Mouse (Mus musculus) MEL (cell line): Measurements from ENCODE around the gene Pigk. TPM values are rescaled to one million over a fixed set of nuclear protein-coding genes. Genes with fewer than 3 reads are reported as not detected.
A peak's percentile ranks its signal among the peaks of the same experiment; 100 is the strongest.

Experiments used
- DNase-seq: peaks from one replicate; pipeline ENCODE4 v3.0.0; 2011; ENCODE audit warnings: low read depth, low spot score
- H3K27ac ChIP-seq: 2 replicates; pipeline ENCODE4 v1.5.1; 2012; ENCODE audit warnings: low read depth, mild to moderate bottlenecking, control low read depth, low read length, moderate library complexity; ENCODE audit not compliant: control insufficient read depth
- H3K27me3 ChIP-seq, 2 experiments: fragments of 150-350 bp in 1 of 2; sonication (generic) in 1 of 2; 2 replicates each; pipeline ENCODE4 v1.6.1; 2012; ENCODE audit warnings: low read length in 2 of 2, mild to moderate bottlenecking in 2 of 2, improper control_type of control experiment in 1 of 2, moderate library complexity in 1 of 2; ENCODE audit not compliant: insufficient read depth in 2 of 2, control insufficient read depth in 1 of 2
- H3K36me3 ChIP-seq, 2 experiments: 2 replicates each; pipeline ENCODE4 v1.6.1; 2012 to 2014; ENCODE audit warnings: low read length in 2 of 2, improper control_type of control experiment in 1 of 2, inconsistent platforms in 1 of 2, mild to moderate bottlenecking in 1 of 2; ENCODE audit not compliant: insufficient read depth in 2 of 2, control insufficient read depth in 1 of 2
- H3K4me1 ChIP-seq, 2 experiments: fragments of 150-350 bp in 1 of 2; sonication (generic) in 1 of 2; 2 replicates each; pipeline ENCODE4 v1.6.1; 2012; ENCODE audit warnings: low read length in 2 of 2, improper control_type of control experiment in 1 of 2, mild to moderate bottlenecking in 1 of 2; ENCODE audit not compliant: insufficient read depth in 2 of 2, control insufficient read depth in 1 of 2
- H3K4me3 ChIP-seq, 2 experiments: fragments of 150-350 bp in 1 of 2; sonication (generic) in 1 of 2; 2 replicates each; pipeline ENCODE4 v1.5.1; 2012; ENCODE audit warnings: low read depth in 2 of 2, low read length in 2 of 2, mild to moderate bottlenecking in 2 of 2, moderate library complexity in 2 of 2, control low read depth in 1 of 2, improper control_type of control experiment in 1 of 2; ENCODE audit not compliant: control insufficient read depth in 1 of 2, insufficient read depth in 1 of 2
- H3K79me2 ChIP-seq: 2 replicates; pipeline ENCODE4 v1.6.1; 2012; ENCODE audit warnings: mild to moderate bottlenecking, low read length, moderate library complexity; ENCODE audit not compliant: control insufficient read depth, poor library complexity, insufficient read depth
- H3K9ac ChIP-seq: 2 replicates; pipeline ENCODE4 v1.6.1; 2012; ENCODE audit warnings: low read depth, mild to moderate bottlenecking, control low read depth, low read length, moderate library complexity; ENCODE audit not compliant: control insufficient read depth, poor library complexity, severe bottlenecking
- H3K9me3 ChIP-seq: fragments of 150-350 bp; sonication (generic); replicated peaks from 2 replicates; pipeline ENCODE4 v1.6.1; 2012; ENCODE audit warnings: mild to moderate bottlenecking, low read length, improper control_type of control experiment, moderate library complexity; ENCODE audit not compliant: insufficient read depth
- CHD1 ChIP-seq: IDR thresholded peaks from 2 replicates; pipeline ENCODE4 v1.6.1; 2012; ENCODE audit warnings: low read depth, mild to moderate bottlenecking, inconsistent platforms, low read length, improper control_type of control experiment
- CHD2 ChIP-seq: IDR thresholded peaks from 2 replicates; pipeline ENCODE4 v1.6.1; 2011; ENCODE audit warnings: low read length, improper control_type of control experiment
- CTCF ChIP-seq, 3 experiments: IDR thresholded peaks in 2 of 3; conservative IDR thresholded peaks in 1 of 3; 2 replicates each; pipeline ENCODE4 v1.5.1; 2011 to 2012; ENCODE audit warnings: low read length in 3 of 3, low read depth in 2 of 3, mild to moderate bottlenecking in 2 of 3, improper control_type of control experiment in 1 of 3, inconsistent platforms in 1 of 3, mixed read lengths in 1 of 3, moderate library complexity in 1 of 3; ENCODE audit not compliant: control insufficient read depth in 1 of 3, insufficient read depth in 1 of 3, poor library complexity in 1 of 3, severe bottlenecking in 1 of 3
- E2F4 ChIP-seq: IDR thresholded peaks from 2 replicates; pipeline ENCODE4 v1.6.1; 2011; ENCODE audit warnings: low read depth, low read length, improper control_type of control experiment, borderline replicate concordance
- ELF1 ChIP-seq: IDR thresholded peaks from 2 replicates; pipeline ENCODE4 v1.6.1; 2014; ENCODE audit warnings: low read depth, mild to moderate bottlenecking, inconsistent platforms, low read length, improper control_type of control experiment, moderate library complexity
- GABPA ChIP-seq: IDR thresholded peaks from 2 replicates; pipeline ENCODE4 v1.6.1; 2012; ENCODE audit warnings: low read depth, mild to moderate bottlenecking, inconsistent platforms, low read length, improper control_type of control experiment, moderate library complexity
- GATA1 ChIP-seq: IDR thresholded peaks from 2 replicates; pipeline ENCODE4 v1.6.1; 2011; ENCODE audit warnings: low read depth, low read length, improper control_type of control experiment
- HCFC1 ChIP-seq: IDR thresholded peaks from 2 replicates; pipeline ENCODE4 v1.6.1; 2012; ENCODE audit warnings: low read depth, mild to moderate bottlenecking, inconsistent platforms, low read length, improper control_type of control experiment, moderate library complexity
- JUND ChIP-seq: IDR thresholded peaks from 2 replicates; pipeline ENCODE4 v1.6.1; 2011; ENCODE audit warnings: low read depth, mild to moderate bottlenecking, improper control_type of control experiment, low read length
- MAX ChIP-seq: IDR thresholded peaks from 2 replicates; pipeline ENCODE4 v1.6.1; 2011; ENCODE audit warnings: low read length, improper control_type of control experiment
- MAZ ChIP-seq: IDR thresholded peaks from 2 replicates; pipeline ENCODE4 v1.6.1; 2012; ENCODE audit warnings: low read depth, mild to moderate bottlenecking, inconsistent platforms, low read length, improper control_type of control experiment
- MEF2A ChIP-seq: IDR thresholded peaks from 2 replicates; pipeline ENCODE4 v1.6.1; 2014; ENCODE audit warnings: low read depth, mild to moderate bottlenecking, inconsistent platforms, low read length, improper control_type of control experiment; ENCODE audit not compliant: poor library complexity, insufficient replicate concordance, severe bottlenecking; ENCODE audit errors: extremely low read depth
- MXI1 ChIP-seq: IDR thresholded peaks from 2 replicates; pipeline ENCODE4 v1.6.1; 2011; ENCODE audit warnings: mild to moderate bottlenecking, low read depth, low read length, improper control_type of control experiment
- MYB ChIP-seq: IDR thresholded peaks from 2 replicates; pipeline ENCODE4 v1.6.1; 2011; ENCODE audit warnings: mild to moderate bottlenecking, low read depth, low read length, improper control_type of control experiment
- MYC ChIP-seq: IDR thresholded peaks from 2 replicates; pipeline ENCODE4 v1.6.1; 2011; ENCODE audit warnings: low read depth, mild to moderate bottlenecking, low read length, improper control_type of control experiment, moderate library complexity
- NELFE ChIP-seq: IDR thresholded peaks from 2 replicates; pipeline ENCODE4 v1.6.1; 2011; ENCODE audit warnings: low read depth, low read length, improper control_type of control experiment
- NRF1 ChIP-seq: IDR thresholded peaks from 2 replicates; pipeline ENCODE4 v1.6.1; 2014; ENCODE audit warnings: low read depth, mild to moderate bottlenecking, inconsistent platforms, low read length, improper control_type of control experiment, moderate library complexity; ENCODE audit not compliant: poor library complexity, insufficient read depth, severe bottlenecking
- POLR2A ChIP-seq, 2 experiments: IDR thresholded peaks; 2 replicates each; pipeline ENCODE4 v1.6.1; 2011 to 2012; ENCODE audit warnings: low read length in 2 of 2, mild to moderate bottlenecking in 2 of 2, control low read depth in 1 of 2, improper control_type of control experiment in 1 of 2, low read depth in 1 of 2, moderate library complexity in 1 of 2; ENCODE audit not compliant: control insufficient read depth in 1 of 2, insufficient read depth in 1 of 2, poor library complexity in 1 of 2
- POLR2AphosphoS2 ChIP-seq: IDR thresholded peaks from 2 replicates; pipeline ENCODE4 v1.6.1; 2011; ENCODE audit warnings: low read length, improper control_type of control experiment
- POLR2AphosphoS5 ChIP-seq: IDR thresholded peaks from 2 replicates; pipeline ENCODE4 v1.6.1; 2012; ENCODE audit warnings: low read depth, borderline replicate concordance, mild to moderate bottlenecking, inconsistent platforms, low read length, moderate library complexity, mixed read lengths
- RAD21 ChIP-seq: IDR thresholded peaks from 2 replicates; pipeline ENCODE4 v1.6.1; 2011; ENCODE audit warnings: mild to moderate bottlenecking, low read depth, low read length, improper control_type of control experiment
- RCOR1 ChIP-seq: IDR thresholded peaks from 2 replicates; pipeline ENCODE4 v1.6.1; 2012; ENCODE audit warnings: low read depth, mild to moderate bottlenecking, inconsistent platforms, low read length, improper control_type of control experiment
- SIN3A ChIP-seq: IDR thresholded peaks from 2 replicates; pipeline ENCODE4 v1.6.1; 2012; ENCODE audit warnings: low read length, improper control_type of control experiment, inconsistent platforms
- SMC3 ChIP-seq: IDR thresholded peaks from 2 replicates; pipeline ENCODE4 v1.6.1; 2011; ENCODE audit warnings: low read depth, low read length, improper control_type of control experiment
- TAL1 ChIP-seq: IDR thresholded peaks from 2 replicates; pipeline ENCODE4 v1.6.1; 2012; ENCODE audit warnings: mild to moderate bottlenecking, inconsistent platforms, low read length, moderate library complexity, mixed read lengths
- TBP ChIP-seq: IDR thresholded peaks from 2 replicates; pipeline ENCODE4 v1.8.0; 2011; ENCODE audit warnings: low read depth, low read length, improper control_type of control experiment
- TCF12 ChIP-seq: IDR thresholded peaks from 2 replicates; pipeline ENCODE4 v1.6.1; 2014; ENCODE audit warnings: low read depth, mild to moderate bottlenecking, inconsistent platforms, low read length, improper control_type of control experiment, moderate library complexity
- USF2 ChIP-seq, 2 experiments: IDR thresholded peaks; 2 replicates each; pipeline ENCODE4 v1.6.1; 2011 to 2012; ENCODE audit warnings: improper control_type of control experiment in 2 of 2, low read length in 2 of 2, borderline replicate concordance in 1 of 2, inconsistent platforms in 1 of 2, low read depth in 1 of 2, mild to moderate bottlenecking in 1 of 2; ENCODE audit not compliant: insufficient read depth in 1 of 2
- ZC3H11A ChIP-seq: IDR thresholded peaks from 2 replicates; pipeline ENCODE4 v1.6.1; 2012; ENCODE audit warnings: low read depth, mild to moderate bottlenecking, inconsistent platforms, low read length, improper control_type of control experiment
- ZNF384 ChIP-seq: IDR thresholded peaks from 2 replicates; pipeline ENCODE4 v1.6.1; 2012; ENCODE audit warnings: low read depth, mild to moderate bottlenecking, inconsistent platforms, low read length, improper control_type of control experiment
- polyA plus RNA-seq, 2 experiments: library from polyadenylated mRNA; stranded (reverse) in 1 of 2; unstranded in 1 of 2; fragments of >175 nt in 1 of 2; fragments of >200 nt in 1 of 2; gene quantifications; 2 replicates each; pipeline versions ENCODE4 v1.2.1 to v1.2.4; 2012; ENCODE audit warnings: low replicate concordance in 2 of 2, low read depth in 1 of 2; ENCODE audit not compliant: insufficient read length in 2 of 2, insufficient read depth in 1 of 2, missing spikeins in 1 of 2
- total RNA-seq: library from RNA; depleted of rRNA; stranded (reverse); fragments of 300-350 nt; gene quantifications from 2 replicates; pipeline ENCODE4 v1.2.3, GENCODE M21; 2012

The Pigk gene
- total and polyA plus RNA-seq, 3 experiments, result 14.6 to 17.8 TPM; not detected in 1

DNA sequence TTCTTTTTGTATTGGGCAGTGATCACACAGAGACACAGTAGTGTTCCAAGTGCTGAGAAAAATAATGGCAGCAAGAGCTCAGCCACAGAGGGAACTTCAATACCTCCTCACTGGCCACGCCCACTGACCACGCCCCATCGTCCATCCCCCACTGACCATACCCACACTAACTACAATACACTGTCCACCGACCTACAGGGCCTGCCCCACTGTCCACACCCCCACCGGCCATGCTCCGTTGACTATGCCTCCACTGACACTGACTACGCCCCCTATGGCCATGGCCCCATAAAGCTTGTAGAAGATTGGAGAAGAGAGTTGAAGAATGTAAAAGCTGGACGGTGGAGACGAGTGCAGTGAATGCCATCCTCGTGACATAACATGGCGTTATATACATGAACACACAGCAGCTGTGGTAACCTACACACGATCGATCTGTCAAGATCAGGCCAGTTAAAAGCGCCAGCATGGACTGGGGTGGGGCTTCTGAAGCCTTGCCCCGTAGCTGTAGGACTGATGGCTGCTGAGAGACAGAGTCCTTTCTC is 235.4 kb downstream of the Pigk start:
- no peak for TF ChIP-seq RAD21
- TF ChIP-seq MYC, result 0 out of 2 replicates have a peak, but pooled peaks have one; percentile 18
- TF ChIP-seq TCF12, result 0 out of 2 replicates have a peak, but pooled peaks have one; percentile 5
- 0 out of 2 replicates have a peak, but pooled peaks have one; percentile 53 for TF ChIP-seq CHD1
- TF ChIP-seq SIN3A, result peak; percentile 51
- no peak for TF ChIP-seq SMC3
- peak; percentile 40; the same call in 1 of the 2 replicates for TF ChIP-seq NELFE
- TF ChIP-seq RCOR1, result no peak
- 0 out of 2 replicates have a peak, but pooled peaks have one; percentile 8 for TF ChIP-seq ZC3H11A
- peak; percentile 73; the same call in 1 of the 2 replicates for TF ChIP-seq MAX
- peak in 2 of 3 experiments; percentile 11 to 25; a peak in 3 of 6 replicates for TF ChIP-seq CTCF (IDR thresholded peaks at IDR 0.05 in 2 of 3, conservative IDR thresholded peaks at IDR 0.05 in 1 of 3; ENCODE audit: control insufficient read depth in 1 of 3, insufficient read depth in 1 of 3, low read depth in 2 of 3, low read length in 3 of 3, poor library complexity in 1 of 3, severe bottlenecking in 1 of 3)
- TF ChIP-seq HCFC1, result peak; percentile 3; the same call in 1 of the 2 replicates
- H3K27me3 ChIP-seq, result no peaks in the 10 kb centered on the region
- peak; percentile 71 for DNase-seq
- H3K9me3 ChIP-seq, result no peaks in the 10 kb centered on the region
- H3K4me1 ChIP-seq, result peaks cover 17 to 55% of the 10 kb centered on the region in 2 experiments
- H3K79me2 ChIP-seq, result no peaks in the 10 kb centered on the region
- H3K36me3 ChIP-seq, result peaks cover 0 to 33% of the 10 kb centered on the region in 2 experiments; a peak in 2 of 4 replicates
- H3K27ac ChIP-seq, result peak overlapping the region; percentile 99
- H3K4me3 ChIP-seq, result peak overlapping the region; percentile 27 to 30
- H3K9ac ChIP-seq, result peak overlapping the region; percentile 47

DNA sequence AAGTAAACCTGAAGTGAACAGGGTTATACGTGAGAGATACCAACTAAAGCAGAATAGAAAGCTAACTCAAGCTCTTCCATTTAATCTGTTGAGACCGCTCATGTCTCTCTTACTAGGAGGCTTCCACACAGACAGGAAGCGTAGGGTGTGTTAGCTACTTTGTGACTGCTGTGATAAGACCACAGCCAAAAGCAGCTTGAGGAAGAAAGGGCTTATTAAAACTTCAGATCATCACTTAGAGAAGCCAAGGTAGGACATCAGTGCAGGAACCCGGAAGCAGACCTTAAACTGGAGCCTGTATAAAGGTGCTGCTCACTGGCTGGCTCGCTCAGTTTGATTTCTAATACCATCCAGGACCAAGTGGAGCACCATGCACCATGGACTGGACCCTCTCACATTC is 236.4 kb downstream of the Pigk start:
- peaks cover 17 to 55% of the 10 kb centered on the region in 2 experiments for H3K4me1 ChIP-seq
- no peaks in the 10 kb centered on the region for H3K79me2 ChIP-seq
- peak overlapping the region; percentile 27 to 30 for H3K4me3 ChIP-seq
- H3K27me3 ChIP-seq, result no peaks in the 10 kb centered on the region
- DNase-seq, result peak; percentile 94
- H3K9me3 ChIP-seq, result no peaks in the 10 kb centered on the region
- peak overlapping the region; percentile 53 for H3K9ac ChIP-seq
- peak overlapping the region; percentile 99 for H3K27ac ChIP-seq
- peaks cover 0 to 34% of the 10 kb centered on the region in 2 experiments; a peak in 2 of 4 replicates for H3K36me3 ChIP-seq
- no peak for TF ChIP-seq USF2 (IDR thresholded peaks at IDR 0.05; ENCODE audit: borderline replicate concordance in 1 of 2, insufficient read depth in 1 of 2, low read depth in 1 of 2, low read length in 2 of 2)
- no peak for TF ChIP-seq SMC3
- TF ChIP-seq E2F4, result no peak
- TF ChIP-seq GABPA, result no peak
- TF ChIP-seq ELF1, result peak; percentile 92
- TF ChIP-seq MAZ, result no peak
- TF ChIP-seq ZNF384, result no peak
- peak; percentile 38; the same call in 1 of the 2 replicates for TF ChIP-seq MYC
- TF ChIP-seq MYB, result no peak
- peak; percentile 63 for TF ChIP-seq TAL1
- TF ChIP-seq JUND, result no peak
- TF ChIP-seq TBP, result peak; percentile 88
- TF ChIP-seq POLR2AphosphoS2, result no peak
- TF ChIP-seq POLR2AphosphoS5, result no peak
- TF ChIP-seq GATA1, result peak; percentile 92
- peak in 1 of 2 experiments; percentile 50; a peak in 2 of 4 replicates for TF ChIP-seq POLR2A (IDR thresholded peaks at IDR 0.05; ENCODE audit: control insufficient read depth in 1 of 2, insufficient read depth in 1 of 2, low read depth in 1 of 2, low read length in 2 of 2, poor library complexity in 1 of 2)
- no peak for TF ChIP-seq MEF2A
- TF ChIP-seq NRF1, result no peak
- TF ChIP-seq ZC3H11A, result no peak
- TF ChIP-seq MXI1, result no peak; the same call in 1 of the 2 replicates
- no peak for TF ChIP-seq CTCF (IDR thresholded peaks at IDR 0.05 in 2 of 3, conservative IDR thresholded peaks at IDR 0.05 in 1 of 3; ENCODE audit: control insufficient read depth in 1 of 3, insufficient read depth in 1 of 3, low read depth in 2 of 3, low read length in 3 of 3, poor library complexity in 1 of 3, severe bottlenecking in 1 of 3)
- no peak for TF ChIP-seq CHD2
- peak; percentile 20; the same call in 1 of the 2 replicates for TF ChIP-seq HCFC1
